Mouse (Mus musculus): ENCODE measurements around the gene Dppa3.
"Not testable (repeated sequence)": the region's sequence is repeated elsewhere in the genome, so short reads cannot be mapped to it uniquely, and the experiment has no call there.

The Dppa3 gene

DNA sequence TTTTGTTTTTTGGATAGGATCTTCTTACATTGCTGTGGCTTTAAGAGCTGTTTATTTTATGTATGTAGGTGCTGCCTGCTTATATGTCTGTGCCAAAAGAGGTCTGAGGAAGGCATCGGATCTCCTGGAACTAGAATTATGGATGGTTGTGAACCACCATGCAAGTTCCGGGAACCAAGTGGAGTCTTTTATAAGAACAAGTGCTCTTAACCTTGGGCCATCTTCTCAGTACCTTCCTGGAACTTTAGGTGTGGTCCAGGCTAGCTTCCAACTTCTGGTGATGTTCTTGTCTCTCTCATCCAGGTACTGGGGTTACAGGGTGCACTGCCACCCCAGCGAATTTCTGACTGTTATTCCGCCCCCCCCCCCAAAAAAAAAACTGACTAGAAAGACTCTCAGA is 13.8 kb upstream of the Dppa3 start:
- in situ Hi-C loops (cut with MseI, MboI) = no loop called here

DNA sequence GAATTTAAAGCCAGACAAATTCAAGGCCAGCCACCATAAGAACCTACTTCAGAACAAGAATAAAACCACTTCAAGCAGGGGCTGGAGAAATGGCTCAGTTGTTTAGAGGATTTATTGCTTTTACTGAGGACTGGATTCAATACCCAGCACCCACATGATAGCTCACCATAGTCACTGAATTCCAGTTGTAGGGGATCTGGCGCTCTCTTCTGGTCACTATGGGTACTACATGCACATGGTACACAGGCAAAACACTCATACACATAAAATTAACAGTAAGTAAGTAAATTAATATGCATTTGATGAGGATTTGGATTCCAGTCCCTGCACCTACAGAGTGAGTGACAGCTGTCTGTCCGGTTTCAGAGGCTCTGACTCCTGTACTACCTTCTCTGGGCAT is 12.2 kb upstream of the Dppa3 start:
- in situ Hi-C loops (cut with MseI, MboI) = no loop called here

DNA sequence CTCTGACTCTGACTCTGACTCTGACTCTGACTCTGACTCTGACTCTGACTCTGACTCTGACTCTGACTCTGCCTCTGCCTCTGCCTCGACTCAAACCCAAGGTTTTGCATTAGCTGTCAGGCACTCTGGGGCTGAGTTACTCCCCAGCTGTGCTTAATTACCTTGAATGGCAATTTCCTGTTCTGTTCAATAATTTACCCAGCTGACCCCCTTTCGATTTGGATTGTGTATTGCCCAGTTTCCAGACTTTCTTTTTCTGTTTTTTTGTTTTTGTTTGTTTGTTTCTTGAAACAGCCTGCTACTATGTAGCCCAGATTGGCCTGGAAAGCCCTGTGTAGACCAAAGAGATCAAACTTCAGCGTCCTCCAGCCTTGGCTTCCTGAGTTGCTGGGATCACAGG is 10.2 kb upstream of the Dppa3 start:
- in situ Hi-C loops (cut with MseI, MboI) = no loop called here

DNA sequence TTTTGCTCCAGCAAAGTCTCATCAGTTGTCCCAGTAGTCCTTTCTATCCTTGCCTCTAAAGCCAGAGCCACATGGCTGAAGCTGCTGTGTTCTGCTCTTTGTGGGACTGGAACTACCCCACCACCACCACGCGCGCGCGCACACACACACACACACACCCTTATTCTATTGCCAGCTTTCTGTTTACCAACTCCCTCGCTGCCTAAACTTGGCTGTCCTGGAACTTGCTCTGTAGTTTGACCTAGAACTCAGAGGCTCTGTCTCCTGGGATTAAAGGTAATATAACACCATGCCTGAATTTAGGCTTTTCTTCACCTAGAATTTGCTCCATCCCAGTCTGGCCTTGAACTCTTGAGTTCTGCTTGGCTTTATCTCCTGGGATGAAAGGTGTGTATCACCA is 5.1 kb upstream of the Dppa3 start:
- in situ Hi-C loops (cut with MseI, MboI) = no loop called here

DNA sequence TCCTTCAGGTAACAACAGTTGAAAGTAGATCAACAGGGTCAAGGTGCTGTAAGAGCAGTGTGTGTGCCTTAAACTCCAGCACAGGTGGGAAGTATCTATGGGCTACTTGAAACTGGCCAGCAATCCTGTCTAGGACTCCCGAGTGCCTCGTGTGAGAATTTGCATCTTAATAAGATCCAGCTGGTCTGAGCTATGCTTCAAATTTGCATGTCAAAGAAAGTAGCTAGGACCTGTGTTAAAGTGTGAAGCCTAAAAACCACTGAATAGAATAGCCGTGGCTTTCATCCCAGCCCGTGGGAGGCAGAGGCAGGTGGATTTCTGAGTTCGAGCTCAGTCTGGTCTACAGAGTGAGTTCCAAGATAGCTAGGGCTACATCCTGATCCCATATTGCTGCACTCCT is 1.7 kb upstream of the Dppa3 start:
- in situ Hi-C loops (cut with MseI, MboI) = no loop called here

DNA sequence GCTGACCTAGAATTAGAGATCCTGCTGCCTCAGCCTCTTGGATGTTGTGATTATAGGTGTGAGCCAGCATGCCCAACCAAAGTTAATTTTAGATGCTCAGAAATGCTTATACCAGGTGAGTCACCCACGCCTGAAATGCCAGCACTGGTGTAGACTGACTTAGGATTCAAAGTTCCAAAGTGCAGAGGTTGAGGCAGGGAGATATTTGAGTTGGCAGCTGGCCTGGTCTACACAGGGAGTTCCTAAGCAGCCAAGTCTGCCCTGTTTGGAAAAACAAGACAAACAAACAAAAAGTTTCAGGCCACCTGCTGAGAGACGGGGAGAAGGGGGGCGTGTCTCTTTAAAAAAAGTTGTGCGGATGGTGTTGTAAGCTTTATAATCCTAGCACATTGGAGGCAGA is 1.1 kb upstream of the Dppa3 start:
- in situ Hi-C loops (cut with MseI, MboI) = no loop called here

DNA sequence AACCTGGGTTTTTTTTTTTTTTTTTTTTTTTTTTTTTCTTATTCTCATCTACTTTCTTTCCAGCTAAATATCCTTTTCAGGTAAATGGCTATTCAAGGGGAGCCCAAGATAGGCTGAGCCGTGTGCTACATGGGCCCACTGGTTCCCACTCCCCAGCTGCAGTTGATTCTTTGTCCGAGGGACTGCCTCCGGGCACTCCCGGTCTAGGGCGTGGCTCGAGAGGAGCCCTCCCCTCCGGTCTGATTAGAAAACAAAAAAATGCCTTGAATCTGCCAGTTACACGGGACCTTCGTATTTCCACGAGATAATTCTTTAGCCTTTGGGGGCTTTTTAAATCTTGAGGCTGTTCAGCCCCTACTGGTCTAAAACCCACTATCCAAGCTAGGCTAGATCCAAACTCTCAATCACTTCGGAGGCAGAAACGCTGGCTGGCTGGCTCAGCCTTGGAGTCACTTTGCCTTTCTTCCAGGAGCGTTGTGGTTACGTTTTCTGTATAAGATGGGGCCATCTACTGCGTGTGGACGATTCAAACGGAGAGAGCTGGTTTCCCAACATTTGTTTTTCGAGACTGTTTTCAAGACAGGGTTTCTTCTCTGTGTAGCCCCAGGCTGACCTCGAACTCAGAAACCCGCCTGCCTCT is 1.4 kb downstream of the Dppa3 start:
- in situ Hi-C loops (cut with MseI, MboI) = no loop called here

DNA sequence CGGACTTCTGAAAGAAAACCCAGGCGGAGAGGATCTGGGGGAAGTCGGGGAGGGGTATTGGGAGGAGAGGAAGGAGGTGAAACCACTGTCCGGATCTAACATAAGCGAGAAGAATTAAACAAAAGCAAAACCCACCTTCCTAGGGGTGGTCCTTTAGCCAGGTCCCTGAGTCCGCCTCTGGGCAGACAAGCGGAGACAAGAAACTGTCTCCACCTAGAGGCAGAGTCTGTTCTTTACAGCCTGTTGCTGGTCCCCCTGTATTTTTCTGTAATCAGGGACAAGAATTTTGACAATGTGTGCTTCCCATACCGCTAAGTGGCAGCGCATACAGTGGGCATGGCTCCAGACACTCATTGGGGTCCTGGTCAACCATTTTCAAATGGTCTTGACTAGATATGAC is 7.2 kb downstream of the Dppa3 start:
- in situ Hi-C loops (cut with MseI, MboI) = no loop called here

DNA sequence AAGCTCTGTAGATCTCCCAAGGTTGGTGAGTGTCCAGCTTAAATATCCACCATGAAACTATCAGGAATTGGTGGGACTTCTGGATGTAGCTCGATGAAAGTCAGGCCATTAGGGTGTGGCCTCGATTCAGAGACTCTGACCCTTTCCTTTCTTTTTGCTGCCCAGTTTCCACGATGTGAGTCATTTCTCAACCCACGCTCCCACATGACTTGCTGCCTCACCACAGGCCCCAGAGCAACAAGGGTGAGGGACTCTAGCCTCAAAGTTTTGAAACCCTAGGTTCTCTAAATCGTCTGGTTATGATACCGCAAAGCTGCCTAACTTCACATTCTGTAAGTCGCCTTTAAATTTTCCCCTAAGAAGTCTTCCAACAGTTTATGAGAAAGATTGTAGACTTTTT is 9.1 kb downstream of the Dppa3 start:
- in situ Hi-C loops (cut with MseI, MboI) = no loop called here

DNA sequence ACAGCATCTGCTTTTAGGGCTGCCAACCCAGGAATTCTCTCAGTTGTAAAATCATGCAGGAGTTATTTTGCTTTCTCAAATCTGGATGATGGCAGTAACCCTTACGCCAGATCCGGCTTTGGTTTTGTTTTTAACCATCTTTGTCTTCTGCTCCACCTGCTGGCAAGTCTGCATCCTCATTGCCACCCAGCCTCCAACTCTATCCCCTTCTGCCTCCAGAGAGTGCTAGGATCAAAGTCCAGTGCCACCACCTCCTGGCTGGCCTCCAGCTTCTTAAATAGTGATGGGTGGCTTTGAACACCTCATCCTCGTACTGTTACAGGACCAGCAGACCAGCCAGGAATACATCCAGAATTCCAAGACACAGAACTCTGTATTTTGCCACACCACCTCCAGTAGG is 10.5 kb downstream of the Dppa3 start:
- in situ Hi-C loops (cut with MseI, MboI) = no loop called here

DNA sequence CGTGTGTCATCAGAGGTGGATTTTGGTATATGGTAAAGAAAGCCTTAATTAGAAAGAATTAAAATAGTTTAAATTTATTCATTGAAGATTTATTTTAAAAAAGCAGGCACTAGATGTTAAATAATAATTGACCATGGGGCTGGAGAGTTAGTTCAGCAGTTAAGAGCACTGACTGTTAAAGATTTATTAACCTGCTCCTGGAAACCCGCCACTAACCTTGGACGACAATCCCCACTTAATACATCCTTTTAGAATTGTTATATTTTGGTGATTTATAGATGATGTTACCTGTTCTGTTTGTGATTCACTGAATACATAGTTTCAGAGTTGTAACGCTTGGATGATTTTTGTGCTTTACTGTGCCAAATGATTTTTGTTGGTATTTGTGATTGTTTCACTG is 11.4 kb downstream of the Dppa3 start:
- in situ Hi-C loops (cut with MseI, MboI) = not testable (repeated sequence)

DNA sequence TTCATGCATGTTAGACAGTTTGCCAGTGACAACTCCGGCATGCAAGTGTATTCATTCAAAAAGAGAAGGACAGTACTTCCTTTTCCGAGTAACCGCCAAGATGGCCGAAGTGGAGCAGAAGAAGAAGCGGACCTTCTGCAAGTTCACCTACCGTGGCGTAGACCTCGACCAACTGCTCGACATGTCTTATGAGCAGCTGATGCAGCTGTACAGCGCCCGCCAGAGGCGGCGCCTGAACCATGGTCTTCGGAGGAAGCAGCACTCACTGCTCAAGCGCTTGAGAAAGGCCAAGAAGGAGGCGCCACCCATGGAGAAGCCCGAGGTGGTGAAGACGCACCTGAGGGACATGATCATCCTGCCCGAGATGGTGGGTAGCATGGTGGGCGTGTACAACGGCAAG is 18.0 kb downstream of the Dppa3 start:
- in situ Hi-C loops (cut with MseI, MboI) = not testable (repeated sequence)

DNA sequence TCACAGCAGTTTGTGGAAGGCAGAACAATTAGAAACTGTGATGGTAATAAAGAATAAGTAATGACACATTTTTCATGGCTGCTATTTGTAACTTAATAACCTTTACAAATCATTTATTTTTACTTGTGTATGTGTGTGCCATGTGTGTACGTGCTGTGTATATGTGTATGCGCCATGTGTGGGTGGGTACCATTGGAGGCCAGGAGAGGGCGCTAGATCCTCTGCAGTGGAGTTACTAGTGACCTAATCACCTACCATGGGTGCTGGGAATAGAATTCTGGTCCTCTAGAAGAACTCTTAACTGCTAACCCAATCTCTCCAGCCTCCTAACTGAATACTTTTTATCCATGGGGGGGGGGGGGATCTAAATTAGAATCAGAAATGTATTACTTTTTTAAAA is 23.7 kb downstream of the Dppa3 start:
- in situ Hi-C loops (cut with MseI, MboI) = no loop called here

DNA sequence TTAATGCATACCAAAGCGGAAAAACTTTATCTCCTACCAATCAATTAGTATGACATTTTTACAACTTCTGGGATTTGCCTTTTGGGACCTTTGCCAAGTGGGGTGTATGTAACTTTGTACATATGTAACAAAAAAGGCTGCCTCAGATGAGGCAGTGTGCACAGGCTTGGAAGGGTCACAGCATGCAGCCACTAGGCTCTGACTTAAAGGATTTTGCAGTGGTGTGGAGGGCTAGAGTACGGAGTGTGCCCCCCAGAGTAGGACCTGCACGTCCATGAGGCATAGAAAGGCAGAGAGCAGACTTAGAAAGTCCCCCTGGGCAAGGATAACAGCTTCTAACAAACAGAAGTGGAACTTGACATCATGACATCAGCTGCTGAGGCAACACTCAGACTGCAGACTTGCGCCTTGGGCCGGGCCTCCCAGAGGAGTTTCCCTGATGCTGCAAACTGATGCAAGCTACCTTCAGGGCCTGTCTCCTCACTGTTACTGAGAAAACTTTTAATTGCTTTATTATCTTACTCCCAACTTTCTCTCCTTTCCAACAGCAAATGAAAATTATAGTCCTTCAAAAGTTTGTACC is 24.3 kb downstream of the Dppa3 start:
- in situ Hi-C loops (cut with MseI, MboI) = no loop called here

DNA sequence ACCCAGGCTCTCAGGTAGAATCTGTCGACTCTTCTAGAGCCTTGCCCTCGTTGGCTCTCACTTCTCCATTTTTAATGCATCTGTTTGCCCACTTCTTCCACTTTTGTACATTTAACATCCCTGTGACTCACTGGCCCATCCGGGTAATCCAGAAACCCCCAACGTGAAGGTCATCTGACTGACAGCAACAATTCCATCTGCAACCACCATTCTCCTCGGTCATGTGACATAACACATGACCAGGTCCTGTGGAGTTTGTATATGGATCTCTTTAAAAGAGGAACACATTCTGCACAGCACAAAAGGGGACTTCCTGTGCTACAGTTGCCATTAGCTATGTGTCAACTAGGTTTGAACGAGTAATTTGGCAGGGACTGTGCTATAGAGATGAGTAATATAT is 28.1 kb downstream of the Dppa3 start:
- in situ Hi-C loops (cut with MseI, MboI) = no loop called here

DNA sequence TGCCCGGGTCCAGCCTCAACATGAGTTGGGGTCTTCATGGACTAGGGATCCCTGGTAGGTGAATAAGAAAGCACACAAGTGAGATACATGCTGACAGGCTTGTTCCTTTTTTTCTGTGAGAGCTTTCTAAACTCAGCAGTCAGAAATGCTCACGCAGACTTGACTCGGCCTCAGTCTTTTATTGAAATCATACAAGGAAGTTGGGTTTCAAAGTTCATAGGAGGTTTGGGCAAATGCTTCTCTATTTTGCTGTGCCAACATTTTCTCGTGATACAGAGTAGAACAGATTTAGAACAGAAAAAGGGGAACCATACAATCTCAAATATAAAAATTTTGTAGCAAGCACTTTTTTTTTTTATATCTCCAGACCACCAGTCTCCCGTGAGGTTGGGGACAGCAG is 31.4 kb downstream of the Dppa3 start:
- in situ Hi-C loops (cut with MseI, MboI) = no loop called here

DNA sequence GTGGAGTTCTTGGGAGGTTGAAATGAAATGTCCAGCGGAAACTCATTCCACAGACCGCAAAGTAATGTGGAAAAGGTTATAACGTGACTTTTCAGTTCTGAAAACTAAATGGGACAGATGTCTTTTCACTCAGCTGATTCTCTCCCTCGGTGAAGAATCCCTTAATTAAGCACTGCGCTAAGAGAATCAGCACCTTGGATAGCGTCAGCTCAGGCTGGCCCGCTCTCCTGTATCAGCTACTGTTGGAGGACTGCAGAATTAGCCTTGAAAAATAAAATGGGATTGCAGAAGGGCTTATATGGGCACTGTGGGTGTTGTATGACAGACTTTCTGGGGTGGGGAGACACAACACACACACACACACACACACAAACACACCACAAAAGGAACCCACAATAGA is 33.4 kb downstream of the Dppa3 start:
- in situ Hi-C loops (cut with MseI, MboI) = no loop called here

DNA sequence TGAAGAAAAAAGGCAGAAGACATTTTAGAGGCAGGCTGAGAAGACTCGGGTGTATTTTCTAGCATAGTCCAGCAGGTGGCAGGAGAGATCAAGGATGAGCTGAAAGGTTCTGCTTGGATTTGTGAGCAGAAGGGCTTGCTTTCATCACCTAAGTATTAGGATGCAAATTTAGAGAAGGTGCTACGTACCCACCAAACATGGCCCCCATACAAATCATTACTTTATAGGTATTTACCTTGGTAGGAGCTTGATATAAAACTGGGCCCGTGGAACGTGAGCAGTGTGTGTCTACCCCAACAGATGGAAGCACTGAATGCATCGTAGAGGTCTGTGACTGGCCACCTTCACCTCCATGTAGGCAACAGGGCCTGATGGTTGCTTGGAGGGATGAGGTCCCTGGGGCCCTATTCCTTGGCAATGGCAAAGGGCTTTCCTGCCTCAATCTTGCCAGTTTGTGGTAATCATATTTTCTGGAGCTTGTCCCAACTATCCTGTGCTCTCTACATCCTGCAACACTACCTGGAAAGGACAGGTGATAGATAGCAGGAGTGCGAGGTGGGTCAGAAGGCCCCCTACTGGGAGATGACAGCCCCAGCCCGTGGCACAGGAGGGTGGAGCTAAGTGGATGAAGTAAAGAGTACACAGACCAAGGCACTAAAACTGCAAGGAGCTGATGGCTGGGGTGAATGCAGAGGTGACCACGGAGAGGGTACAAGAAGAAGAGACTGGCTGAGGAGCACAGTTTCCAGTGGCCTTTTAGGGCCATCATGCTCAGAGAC is 34.6 kb downstream of the Dppa3 start:
- in situ Hi-C loops (cut with MseI, MboI) = loop anchor here in 1 of 2 experiments (10.0 kb wide), 1 partner anchor 124 kb away; no protein-coding TSS in a partner anchor

DNA sequence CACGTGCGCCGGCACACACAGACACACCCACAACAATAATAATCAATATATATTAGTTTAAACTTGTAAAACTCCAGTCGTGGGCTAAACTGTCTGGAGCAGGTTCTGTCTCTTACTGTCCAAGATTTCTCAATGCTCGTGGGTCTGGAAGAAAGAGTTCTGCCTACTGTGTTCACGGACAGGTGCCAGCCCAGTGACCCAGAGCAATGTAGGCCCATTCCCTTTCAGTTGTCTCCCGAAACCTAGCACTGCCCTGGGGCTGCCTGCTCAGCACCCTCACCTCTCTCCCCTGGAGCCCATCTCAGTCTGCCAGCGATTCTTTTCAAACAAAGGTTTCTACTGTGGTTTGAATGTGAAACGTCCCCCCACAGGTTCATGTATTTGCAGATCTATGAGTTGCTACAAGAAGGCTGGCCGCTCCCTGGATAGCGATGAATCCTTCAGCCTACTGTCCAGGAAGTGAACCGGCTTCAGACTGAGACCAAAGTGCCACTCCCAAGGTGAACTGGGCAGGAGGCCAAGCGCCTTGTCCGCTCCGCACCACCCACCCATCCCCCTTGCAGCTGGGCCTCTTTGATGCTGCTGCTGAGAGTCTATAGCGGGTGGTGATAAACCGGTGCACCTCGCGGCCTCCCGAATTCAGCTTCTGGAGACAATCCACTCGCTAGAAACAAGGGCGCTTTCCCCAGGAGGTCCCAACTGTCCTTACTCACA is 36.5 kb downstream of the Dppa3 start:
- in situ Hi-C loops (cut with MseI, MboI) = loop anchor here in 1 of 2 experiments (10.0 kb wide), 1 partner anchor 122 kb away; no protein-coding TSS in a partner anchor

DNA sequence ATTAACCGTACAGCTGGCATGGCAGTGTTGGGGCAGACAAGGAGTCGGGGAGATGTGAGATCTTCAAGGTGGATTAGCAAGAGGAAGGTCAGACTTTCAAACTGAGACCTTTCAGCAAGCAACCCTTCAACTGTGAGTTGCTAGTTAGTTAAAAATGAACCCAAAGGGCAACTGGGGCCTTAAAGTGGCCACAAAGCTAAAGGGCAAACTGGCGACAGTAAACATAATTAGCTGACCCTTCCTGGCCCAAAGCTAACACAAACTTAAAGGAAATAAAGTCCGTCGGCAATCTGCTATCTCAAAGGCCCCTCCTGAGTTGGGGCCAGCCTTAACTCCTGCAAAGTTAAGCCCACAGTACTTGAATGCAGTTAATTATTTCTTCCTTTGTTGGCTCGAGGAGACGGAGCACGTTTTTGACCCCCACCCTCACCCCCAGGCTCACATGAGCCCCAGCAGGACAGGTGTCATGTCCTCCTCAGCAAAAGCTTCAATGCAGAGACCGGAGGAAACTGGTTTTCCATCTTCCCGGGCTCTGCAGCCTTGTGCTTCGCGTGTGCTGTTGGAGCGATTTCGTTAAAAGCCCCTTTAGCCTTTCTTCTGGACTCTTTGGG is 37.5 kb downstream of the Dppa3 start:
- in situ Hi-C loops (cut with MseI, MboI) = loop anchor here in 1 of 2 experiments (10.0 kb wide), 1 partner anchor 121 kb away; no protein-coding TSS in a partner anchor

DNA sequence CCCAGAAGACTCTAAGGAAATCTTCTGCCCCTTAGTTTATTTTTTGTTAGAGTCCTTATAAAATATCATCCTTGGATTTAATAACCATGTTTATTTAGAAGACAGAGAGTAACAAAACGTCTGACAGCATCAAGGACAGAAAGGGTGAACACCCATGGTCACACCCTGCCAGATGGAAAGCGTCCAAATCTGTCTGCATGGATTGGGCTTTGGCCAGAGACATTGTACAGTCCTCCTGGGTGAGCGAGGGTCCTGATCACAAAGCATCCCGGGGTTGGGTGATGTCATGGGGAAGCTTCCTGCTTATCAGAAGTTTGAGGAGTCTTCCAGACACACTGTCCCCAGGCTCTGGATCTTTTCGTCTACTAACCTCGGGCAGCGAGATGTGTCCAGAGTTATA is 39.7 kb downstream of the Dppa3 start:
- in situ Hi-C loops (cut with MseI, MboI) = loop anchor here (5.0 to 10.0 kb wide), 2 partner anchors 51 to 119 kb away; no protein-coding TSS in a partner anchor

DNA sequence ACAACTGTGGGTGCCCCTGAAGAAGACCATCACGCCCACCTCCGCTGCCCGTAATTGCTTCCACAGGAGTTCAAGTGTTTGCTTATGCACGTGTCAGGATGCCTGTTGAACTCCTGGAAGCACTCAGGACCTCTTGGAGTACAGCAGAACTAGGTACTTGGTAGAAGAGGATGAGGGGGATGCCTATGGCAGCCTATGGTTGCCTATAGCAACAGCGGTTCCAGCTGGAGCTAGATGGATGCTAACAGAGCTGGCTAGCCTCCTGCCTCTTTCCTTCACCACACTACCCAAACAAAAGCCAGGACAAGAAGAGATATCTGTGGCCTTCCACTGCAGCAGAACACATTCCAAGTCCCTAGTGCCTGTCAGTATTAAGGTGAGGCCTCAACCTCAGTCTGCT is 41.5 kb downstream of the Dppa3 start:
- in situ Hi-C loops (cut with MseI, MboI) = loop anchor here (5.0 to 10.0 kb wide), 2 partner anchors 50 to 117 kb away; no protein-coding TSS in a partner anchor
